Mouse (Mus musculus) gastrocnemius, postnatal 4 days (tissue): ENCODE data around the gene Dmwd. TPM values are rescaled to one million over a fixed set of nuclear protein-coding genes. Genes with fewer than 3 reads are reported as not detected.
"Not testable (repeated sequence)": the region's sequence is repeated elsewhere in the genome, so short reads cannot be mapped to it uniquely, and the experiment has no call there.

ENCODE experiments used
- DNase-seq, 2 experiments: peaks; one replicate each; pipeline ENCODE4 v3.0.0; 2021 to 2022; ENCODE audit warnings: low spot score in 2 of 2, mixed read lengths in 2 of 2
- total RNA-seq, 2 experiments: library from RNA; stranded (reverse); gene quantifications; 2 replicates each; pipeline ENCODE4 v1.2.3; 2021

The Dmwd gene
- total RNA-seq, 2 experiments from 2014 or later = 52.4 to 55.4 TPM

DNA sequence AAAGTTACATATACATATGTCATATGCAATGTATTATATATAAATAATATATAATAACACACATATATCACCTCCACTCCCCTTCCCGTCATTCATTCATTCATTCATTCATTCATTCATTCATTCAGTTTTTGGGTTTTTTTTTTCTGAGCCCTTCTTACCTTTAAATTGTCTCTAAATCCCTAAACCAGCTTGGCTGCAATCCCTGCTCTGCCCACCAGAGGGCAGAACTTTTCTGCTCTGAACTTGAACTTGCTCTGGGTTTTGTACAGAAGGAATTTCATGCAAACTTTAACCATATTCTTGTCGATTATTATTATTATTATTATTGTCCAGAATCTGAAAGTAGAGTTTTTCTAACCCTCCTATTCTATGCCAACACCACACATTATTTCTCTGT, 7.3 kb upstream of the Dmwd start:
- peak in 1 of 2 experiments; percentile 64 for DNase-seq

DNA sequence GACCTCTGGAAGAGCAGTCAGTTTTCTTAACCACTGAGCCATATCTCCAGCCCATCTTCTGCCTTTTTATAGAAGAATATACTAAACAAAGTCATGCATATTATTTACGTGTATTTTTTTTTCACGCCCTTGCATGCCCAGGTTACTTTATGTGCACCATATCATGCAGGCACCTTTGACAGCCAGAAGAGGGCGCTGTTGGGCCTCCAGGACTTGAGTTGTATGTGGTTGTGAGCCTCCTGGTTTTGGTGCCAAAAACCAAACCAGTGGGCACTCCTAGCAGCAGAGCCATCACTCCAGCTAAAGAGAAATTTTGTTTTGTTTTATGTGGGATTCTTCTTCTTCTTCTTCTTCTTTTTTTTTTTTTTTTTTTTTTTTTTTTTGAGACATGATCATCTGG, 6.5 kb upstream of the Dmwd start:
- peak in 1 of 2 experiments; percentile 27 for DNase-seq

GRCm38 (mm10) chr7:19071024-19071423, 5.0 kb upstream of the Dmwd start:
- not testable (repeated sequence) for DNase-seq

- DNase-seq = peak in 1 of 2 experiments; percentile 32
Observed at GRCm38 (mm10) chr7:19073504-19073903, 2.5 kb upstream of the Dmwd start.

- DNase-seq = no peak
Observed at GRCm38 (mm10) chr7:19074494-19074893, 1.5 kb upstream of the Dmwd start.

DNA sequence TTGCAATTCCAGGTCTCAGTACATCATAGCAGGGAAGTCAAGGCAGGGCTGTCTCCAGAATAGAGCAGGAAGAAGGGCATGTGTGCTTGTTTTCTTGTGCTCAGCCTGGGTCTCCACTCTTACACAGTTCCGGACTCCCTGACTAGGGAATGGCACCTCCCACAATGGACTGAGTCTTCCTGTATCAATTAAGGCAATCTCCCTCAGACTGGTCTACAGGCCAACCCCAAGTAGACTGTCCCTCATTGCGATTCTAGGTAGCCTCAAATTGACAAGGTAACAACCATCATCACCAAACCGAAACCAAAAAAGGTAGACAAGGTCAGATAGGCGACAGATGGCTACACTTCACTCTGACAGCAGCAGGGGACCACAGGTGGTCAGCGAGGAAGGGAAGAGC, 796 bp upstream of the Dmwd start:
- no peak for DNase-seq

- DNase-seq = peak in 1 of 2 experiments; percentile 25
Observed at GRCm38 (mm10) chr7:19076586-19076991, 562 bp downstream of the Dmwd start.

DNA sequence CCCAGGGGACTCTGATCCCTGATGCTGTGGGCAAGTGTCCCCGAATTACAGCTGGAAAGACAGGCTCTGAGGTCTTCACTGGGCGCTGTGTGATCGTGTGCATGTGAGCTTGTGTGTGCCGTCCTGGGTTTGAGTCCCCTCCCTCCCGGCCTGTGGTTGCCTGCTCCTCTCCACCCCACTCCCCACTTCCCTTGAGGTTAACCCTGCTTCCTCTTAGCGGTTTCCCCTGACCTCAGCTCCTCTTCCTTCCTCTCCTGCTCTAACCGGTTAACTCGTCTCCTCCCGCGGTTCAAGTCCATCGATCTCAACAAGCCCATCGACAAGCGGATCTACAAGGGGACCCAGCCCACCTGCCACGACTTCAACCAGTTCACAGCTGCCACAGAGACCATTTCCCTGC, 1.7 kb downstream of the Dmwd start:
- DNase-seq = no peak

GRCm38 (mm10) chr7:19078732-19079131, 2.7 kb downstream of the Dmwd start:
- no peak for DNase-seq

- no peak for DNase-seq
Observed at GRCm38 (mm10) chr7:19080451-19080950, 4.5 kb downstream of the Dmwd start.

GRCm38 (mm10) chr7:19082171-19082570, 6.1 kb downstream of the Dmwd start:
- DNase-seq = no peak

GRCm38 (mm10) chr7:19083096-19083495, 7.1 kb downstream of the Dmwd start:
- peak in 1 of 2 experiments; percentile 57 for DNase-seq

DNA sequence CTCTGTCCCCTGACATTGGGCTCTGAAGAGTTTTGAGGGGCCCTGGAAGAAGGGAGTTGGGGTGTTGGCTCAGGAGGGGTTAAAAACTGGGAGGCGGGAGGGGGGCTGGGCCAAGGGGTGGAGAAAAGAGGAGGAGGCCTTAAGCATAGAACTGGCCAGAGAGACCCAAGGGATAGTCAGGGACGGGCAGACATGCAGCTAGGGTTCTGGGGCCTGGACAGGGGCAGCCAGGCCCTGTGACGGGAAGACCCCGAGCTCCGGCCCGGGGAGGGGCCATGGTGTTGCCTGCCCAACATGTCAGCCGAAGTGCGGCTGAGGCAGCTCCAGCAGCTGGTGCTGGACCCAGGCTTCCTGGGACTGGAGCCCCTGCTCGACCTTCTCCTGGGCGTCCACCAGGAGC, 7.7 kb downstream of the Dmwd start, which contains the start of gene Dmpk:
Gene Dmpk (plus strand): TSS at position 149 of the 400 bp plus-strand sequence.
- peak in 1 of 2 experiments; percentile 63 for DNase-seq

- peak in 1 of 2 experiments; percentile 55 for DNase-seq
Observed at GRCm38 (mm10) chr7:19084277-19084771, 8.3 kb downstream of the Dmwd start.

GRCm38 (mm10) chr7:19084921-19085473, 9.0 kb downstream of the Dmwd start:
- no peak for DNase-seq

- no peak for DNase-seq
Observed at GRCm38 (mm10) chr7:19085495-19085894, 9.5 kb downstream of the Dmwd start.

DNA sequence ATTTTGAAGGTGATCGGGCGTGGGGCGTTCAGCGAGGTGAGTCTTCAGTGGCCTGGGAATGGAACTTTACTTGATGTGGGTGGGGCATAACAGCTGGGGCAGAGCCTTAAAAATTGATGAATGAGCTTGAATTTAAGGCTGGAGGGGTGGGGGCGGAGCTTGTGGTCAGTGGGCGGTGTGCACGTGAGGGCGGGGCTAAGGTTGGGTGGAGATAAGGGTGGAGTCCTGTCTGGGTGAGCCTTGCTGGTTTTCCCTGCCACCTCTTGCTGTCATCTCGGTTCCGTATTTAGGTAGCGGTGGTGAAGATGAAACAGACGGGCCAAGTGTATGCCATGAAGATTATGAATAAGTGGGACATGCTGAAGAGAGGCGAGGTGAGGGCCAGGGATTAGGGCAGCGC, 10.0 kb downstream of the Dmwd start:
- no peak for DNase-seq

DNA sequence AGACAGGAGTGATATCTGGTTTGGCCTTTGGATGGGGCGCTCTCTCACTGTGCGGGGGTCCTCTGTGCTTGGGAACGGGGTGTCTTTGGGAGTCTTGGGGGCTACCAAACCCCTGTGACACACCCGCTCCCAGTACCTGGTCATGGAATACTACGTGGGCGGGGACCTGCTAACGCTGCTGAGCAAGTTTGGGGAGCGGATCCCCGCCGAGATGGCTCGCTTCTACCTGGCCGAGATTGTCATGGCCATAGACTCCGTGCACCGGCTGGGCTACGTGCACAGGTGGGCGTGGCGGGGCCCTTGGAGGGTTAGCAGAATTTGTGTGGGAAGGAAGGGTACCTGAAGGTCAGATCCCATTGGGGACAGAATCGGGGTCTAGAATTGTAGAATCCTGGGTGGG, 10.7 kb downstream of the Dmwd start:
- DNase-seq = no peak

DNA sequence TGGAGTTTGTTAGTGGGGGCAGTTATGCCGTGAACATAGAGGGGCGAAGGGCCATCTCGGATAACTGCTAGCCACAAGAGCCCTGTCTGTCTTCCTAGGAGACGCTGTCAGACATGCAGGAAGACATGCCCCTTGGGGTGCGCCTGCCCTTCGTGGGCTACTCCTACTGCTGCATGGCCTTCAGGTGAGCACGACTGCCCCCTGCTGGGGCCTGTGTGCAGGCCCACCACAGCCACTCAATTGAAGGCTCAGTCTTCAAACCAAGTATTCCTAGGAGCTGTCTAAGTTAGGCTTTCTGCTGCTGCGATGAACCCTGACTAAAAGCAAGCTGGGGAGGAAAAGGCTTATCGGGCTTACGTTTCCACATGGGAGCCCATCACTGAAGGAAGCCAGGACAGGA, 12.8 kb downstream of the Dmwd start:
- DNase-seq = peak in 1 of 2 experiments; percentile 73

DNA sequence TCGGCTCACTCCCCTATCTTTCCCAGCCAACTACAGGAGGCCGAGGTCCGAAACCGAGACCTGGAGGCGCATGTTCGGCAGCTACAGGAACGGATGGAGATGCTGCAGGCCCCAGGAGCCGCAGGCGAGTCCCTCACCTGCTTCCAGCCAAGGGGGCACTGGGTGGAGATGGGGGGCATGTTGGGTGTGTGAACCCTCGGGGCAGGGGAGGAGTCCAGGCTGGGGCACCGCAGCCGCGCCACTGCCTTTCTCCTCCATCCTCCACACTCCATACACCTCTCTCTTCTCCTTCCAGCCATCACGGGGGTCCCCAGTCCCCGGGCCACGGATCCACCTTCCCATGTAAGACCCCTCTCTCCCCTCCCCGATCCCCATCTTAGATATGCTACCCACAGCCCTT, 15.9 kb downstream of the Dmwd start:
- DNase-seq = no peak

- DNase-seq = peak; percentile 42 to 65
Observed at GRCm38 (mm10) chr7:19092381-19093173, 16.6 kb downstream of the Dmwd start.

- DNase-seq = peak; percentile 86 to 88
Observed at GRCm38 (mm10) chr7:19093174-19093521, 17.1 kb downstream of the Dmwd start.
